Mouse (Mus musculus) Patski (cell line): ENCODE data around the gene Pink1. TPM values are rescaled to one million over a fixed set of nuclear protein-coding genes. Genes with fewer than 3 reads are reported as not detected.

ENCODE experiments used
- ATAC-seq: fragments of 100-300 bp; one replicate; pipeline ENCODE4 v1.8.0; 2021
- CTCF ChIA-PET: fragments of 350-600 bp; sonication (Branson Sonifier 250); formaldehyde crosslinking; loops from one replicate; lab custom pipeline; 2022; ENCODE audit warnings: inconsistent platforms; lab: Charles Lee
- POLR2A ChIA-PET: fragments of 350-600 bp; sonication (Branson Sonifier 250); formaldehyde crosslinking; loops from one replicate; lab custom pipeline; 2022; ENCODE audit warnings: antibody characterized with exemption, inconsistent platforms; lab: Charles Lee
- DNase-seq: peaks from one replicate; pipeline ENCODE4 v3.0.0-alpha.2; 2011; ENCODE audit warnings: low read depth, low spot score
- H3K27me3 ChIP-seq: fragments of 371-371 bp; one replicate; pipeline ENCODE4 v1.5.1; 2021
- CTCF ChIP-seq: fragments of 100-300 bp; IDR thresholded peaks from one replicate; pipeline ENCODE4 v1.5.1; 2021
- in situ Hi-C: fragments of 300-500 bp; cut with MboI; formaldehyde crosslinking; loops from 3 replicates; pipeline ENCODE4 v1.11.1; 2018; ENCODE audit warnings: low pct_unique_long_range_greater_than_20kb, mixed read lengths
- polyA plus RNA-seq: library from polyadenylated mRNA; unstranded; gene quantifications from one replicate; pipeline ENCODE4 v1.2.3, GENCODE M21; 2021

Pink1 gene
- polyA plus RNA-seq, 1 experiment from 2014 or later: 58.2 TPM

- H3K27me3 ChIP-seq: no peaks in the 10 kb centered on the region
- in situ Hi-C loops: no loop called here
- ChIA-PET CTCF (no interaction called here), POLR2A (no interaction called here)
- DNase-seq (no peak), ATAC-seq (no peak)
- no peak for TF ChIP-seq CTCF
Observed at GRCm38 (mm10) chr4:138358176-138358575, 32.1 kb upstream of the Pink1 start.

- TF ChIP-seq CTCF: no peak
- ChIA-PET POLR2A (no interaction called here), CTCF (interaction anchor here (1.2 kb wide), 1 partner anchor 22 kb away, joined by 5 read pairs; no protein-coding TSS in a partner anchor)
- in situ Hi-C loops: no loop called here
- no peaks in the 10 kb centered on the region for H3K27me3 ChIP-seq
- no peak for DNase-seq
- ATAC-seq: no peak
Observed at GRCm38 (mm10) chr4:138356551-138356950, 30.4 kb upstream of the Pink1 start.

- no peak for ATAC-seq
- POLR2A ChIA-PET: interaction anchor here (0.7 kb wide), 1 partner anchor 19 kb away, joined by 3 read pairs; no protein-coding TSS in a partner anchor
- CTCF ChIA-PET: interaction anchor here (1.2 kb wide), 1 partner anchor 23 kb away, joined by 5 read pairs; no protein-coding TSS in a partner anchor
- DNase-seq: no peak
- no peaks in the 10 kb centered on the region for H3K27me3 ChIP-seq
- no peak for TF ChIP-seq CTCF
- in situ Hi-C loops: no loop called here
Observed at GRCm38 (mm10) chr4:138356141-138356540, 30.0 kb upstream of the Pink1 start.

- H3K27me3 ChIP-seq: no peaks in the 10 kb centered on the region
- CTCF ChIA-PET: interaction anchor here (0.8 kb wide), 1 partner anchor 14 kb away, joined by 3 read pairs; no protein-coding TSS in a partner anchor
- DNase-seq (no peak), ATAC-seq (no peak)
- POLR2A ChIA-PET: interaction anchor here (0.7 kb wide), 1 partner anchor 20 kb away, joined by 3 read pairs; no protein-coding TSS in a partner anchor
- TF ChIP-seq CTCF: no peak
- in situ Hi-C loops: no loop called here
Observed at GRCm38 (mm10) chr4:138355496-138355895, 29.4 kb upstream of the Pink1 start.

- ChIA-PET POLR2A (no interaction called here), CTCF (interaction anchor here (0.7 kb wide), 1 partner anchor 35 kb away, joined by 3 read pairs; no protein-coding TSS in a partner anchor)
- DNase-seq (no peak), ATAC-seq (no peak)
- in situ Hi-C loops: no loop called here
- no peaks in the 10 kb centered on the region for H3K27me3 ChIP-seq
- no peak for TF ChIP-seq CTCF
Observed at GRCm38 (mm10) chr4:138353438-138354171, 27.5 kb upstream of the Pink1 start.

- POLR2A ChIA-PET: no interaction called here
- ATAC-seq: no peak
- no peak for TF ChIP-seq CTCF
Observed at GRCm38 (mm10) chr4:138352692-138353091, 26.6 kb upstream of the Pink1 start.

GRCm38 (mm10) chr4:138351821-138352220 lies 25.7 kb upstream of the Pink1 start:
- no peak for ATAC-seq
- no peaks in the 10 kb centered on the region for H3K27me3 ChIP-seq
- ChIA-PET CTCF (no interaction called here), POLR2A (no interaction called here)
- no peak for DNase-seq
- in situ Hi-C loops: no loop called here
- TF ChIP-seq CTCF: no peak

More at GRCm38 (mm10) chr4:138352692-138353091, 26.6 kb upstream of the Pink1 start:
- CTCF ChIA-PET: interaction anchor here (0.7 kb wide), 1 partner anchor 34 kb away, joined by 3 read pairs; no protein-coding TSS in a partner anchor
- H3K27me3 ChIP-seq: no peaks in the 10 kb centered on the region
- no peak for DNase-seq
- in situ Hi-C loops: no loop called here

GRCm38 (mm10) chr4:138348716-138349115 lies 22.6 kb upstream of the Pink1 start:
- in situ Hi-C loops: no loop called here
- ATAC-seq: no peak
- no peaks in the 10 kb centered on the region for H3K27me3 ChIP-seq
- CTCF ChIA-PET: no interaction called here
- no peak for DNase-seq
- TF ChIP-seq CTCF: no peak
- POLR2A ChIA-PET: no interaction called here

GRCm38 (mm10) chr4:138347280-138347679 lies 21.2 kb upstream of the Pink1 start:
- no peaks in the 10 kb centered on the region for H3K27me3 ChIP-seq
- no peak for ATAC-seq
- POLR2A ChIA-PET: no interaction called here
- CTCF ChIA-PET: no interaction called here
- no peak for DNase-seq
- TF ChIP-seq CTCF: no peak
- in situ Hi-C loops: no loop called here

- no peaks in the 10 kb centered on the region for H3K27me3 ChIP-seq
- ChIA-PET POLR2A (no interaction called here), CTCF (no interaction called here)
- TF ChIP-seq CTCF: no peak
- in situ Hi-C loops: no loop called here
- ATAC-seq (no peak), DNase-seq (no peak)
Observed at GRCm38 (mm10) chr4:138344891-138345545, 18.9 kb upstream of the Pink1 start.
